Mouse (Mus musculus): Measurements from ENCODE around the gene Myh3. TPM values are rescaled to one million over a fixed set of nuclear protein-coding genes. Genes with fewer than 3 reads are reported as not detected.

The Myh3 gene
- polyA plus RNA-seq, 1 experiment from 2014 or later: 0.12 TPM

- Histone ChIP-seq H3K9me3 (ENCODE audit: control insufficient read depth, low read length) (no peaks in the 10 kb centered on the region), H3K27ac (replicated peaks; ENCODE audit: low read depth, low read length) (no peak overlapping the region), H3K4me2 (ENCODE audit: low read length) (no peak overlapping the region), H3K9ac (replicated peaks; ENCODE audit: low read length) (no peak overlapping the region), H3K36me3 (ENCODE audit: control insufficient read depth, insufficient read depth, low read length) (no peaks in the 10 kb centered on the region), H3K4me1 (ENCODE audit: control insufficient read depth, insufficient read depth, low read length) (no peaks in the 10 kb centered on the region), H3K27me3 (ENCODE audit: control insufficient read depth, insufficient read depth, low read length) (no peaks in the 10 kb centered on the region), H3K4me3 (replicated peaks; ENCODE audit: low read depth, low read length) (no peak overlapping the region)
- ATAC-seq (ENCODE audit: low FRiP score, low TSS enrichment) (no peak), DNase-seq (no peak)
- WGBS: 85% methylated on average over 5 of the region's 5 CpGs
Observed at GRCm38 (mm10) chr11:67145482-67146408, 67.6 kb downstream of the Myh3 start.

- Histone ChIP-seq H3K36me3 (ENCODE audit: control insufficient read depth, insufficient read depth, low read length) (no peaks in the 10 kb centered on the region), H3K4me3 (replicated peaks; ENCODE audit: low read depth, low read length) (no peak overlapping the region), H3K4me1 (ENCODE audit: control insufficient read depth, insufficient read depth, low read length) (no peaks in the 10 kb centered on the region), H3K27me3 (ENCODE audit: control insufficient read depth, insufficient read depth, low read length) (no peaks in the 10 kb centered on the region), H3K27ac (replicated peaks; ENCODE audit: low read depth, low read length) (no peak overlapping the region), H3K4me2 (ENCODE audit: low read length) (no peak overlapping the region), H3K9me3 (ENCODE audit: control insufficient read depth, low read length) (no peaks in the 10 kb centered on the region), H3K9ac (replicated peaks; ENCODE audit: low read length) (no peak overlapping the region)
- DNase-seq (no peak), ATAC-seq (ENCODE audit: low FRiP score, low TSS enrichment) (no peak)
- 95% methylated on average over 4 of the region's 4 CpGs for WGBS
Observed at GRCm38 (mm10) chr11:67146409-67147282, 68.5 kb downstream of the Myh3 start.

GRCm38 (mm10) chr11:67147283-67147921 lies 69.3 kb downstream of the Myh3 start:
- Histone ChIP-seq H3K9me3 (ENCODE audit: control insufficient read depth, low read length) (no peaks in the 10 kb centered on the region), H3K4me3 (replicated peaks; ENCODE audit: low read depth, low read length) (no peak overlapping the region), H3K4me1 (ENCODE audit: control insufficient read depth, insufficient read depth, low read length) (no peaks in the 10 kb centered on the region), H3K36me3 (ENCODE audit: control insufficient read depth, insufficient read depth, low read length) (no peaks in the 10 kb centered on the region), H3K27ac (replicated peaks; ENCODE audit: low read depth, low read length) (no peak overlapping the region), H3K9ac (replicated peaks; ENCODE audit: low read length) (no peak overlapping the region), H3K4me2 (ENCODE audit: low read length) (no peak overlapping the region), H3K27me3 (ENCODE audit: control insufficient read depth, insufficient read depth, low read length) (no peaks in the 10 kb centered on the region)
- no peak for ATAC-seq (ENCODE audit: low FRiP score, low TSS enrichment)
- WGBS: 93% methylated on average over 12 of the region's 12 CpGs
- DNase-seq: no peak

- Histone ChIP-seq H3K9ac (replicated peaks; ENCODE audit: low read length) (no peak overlapping the region), H3K9me3 (ENCODE audit: control insufficient read depth, low read length) (no peaks in the 10 kb centered on the region), H3K4me2 (ENCODE audit: low read length) (no peak overlapping the region), H3K36me3 (ENCODE audit: control insufficient read depth, insufficient read depth, low read length) (no peaks in the 10 kb centered on the region), H3K4me3 (replicated peaks; ENCODE audit: low read depth, low read length) (no peak overlapping the region), H3K27me3 (ENCODE audit: control insufficient read depth, insufficient read depth, low read length) (no peaks in the 10 kb centered on the region), H3K27ac (replicated peaks; ENCODE audit: low read depth, low read length) (no peak overlapping the region), H3K4me1 (ENCODE audit: control insufficient read depth, insufficient read depth, low read length) (no peaks in the 10 kb centered on the region)
- 85% methylated on average over 4 of the region's 4 CpGs for WGBS
- DNase-seq (no peak), ATAC-seq (ENCODE audit: low FRiP score, low TSS enrichment) (no peak)
Observed at GRCm38 (mm10) chr11:67148286-67149012, 70.3 kb downstream of the Myh3 start.

- no peak overlapping the region for H3K9ac ChIP-seq (replicated peaks; ENCODE audit: low read length)
- H3K9me3 ChIP-seq (ENCODE audit: control insufficient read depth, low read length): no peaks in the 10 kb centered on the region
- H3K36me3 ChIP-seq (ENCODE audit: control insufficient read depth, insufficient read depth, low read length): no peaks in the 10 kb centered on the region
- DNase-seq: no peak
- H3K4me1 ChIP-seq (ENCODE audit: control insufficient read depth, insufficient read depth, low read length): no peaks in the 10 kb centered on the region
- ATAC-seq (ENCODE audit: low FRiP score, low TSS enrichment): no peak
- H3K4me3 ChIP-seq (replicated peaks; ENCODE audit: low read depth, low read length): no peak overlapping the region
- H3K27ac ChIP-seq (replicated peaks; ENCODE audit: low read depth, low read length): no peak overlapping the region
- no peak overlapping the region for H3K4me2 ChIP-seq (ENCODE audit: low read length)
- H3K27me3 ChIP-seq (ENCODE audit: control insufficient read depth, insufficient read depth, low read length): no peaks in the 10 kb centered on the region
- 97% methylated on average over 2 of the region's 2 CpGs for WGBS
Observed at GRCm38 (mm10) chr11:67150237-67150636, 72.1 kb downstream of the Myh3 start.

GRCm38 (mm10) chr11:67151159-67151558 lies 73.1 kb downstream of the Myh3 start:
- ATAC-seq (ENCODE audit: low FRiP score, low TSS enrichment): no peak
- H3K36me3 ChIP-seq (ENCODE audit: control insufficient read depth, insufficient read depth, low read length): no peaks in the 10 kb centered on the region
- H3K27me3 ChIP-seq (ENCODE audit: control insufficient read depth, insufficient read depth, low read length): no peaks in the 10 kb centered on the region
- no peak overlapping the region for H3K4me2 ChIP-seq (ENCODE audit: low read length)
- no peaks in the 10 kb centered on the region for H3K9me3 ChIP-seq (ENCODE audit: control insufficient read depth, low read length)
- no peak for DNase-seq
- WGBS: 68% methylated on average over 3 of the region's 3 CpGs
- no peak overlapping the region for H3K9ac ChIP-seq (replicated peaks; ENCODE audit: low read length)
- no peak overlapping the region for H3K27ac ChIP-seq (replicated peaks; ENCODE audit: low read depth, low read length)
- no peaks in the 10 kb centered on the region for H3K4me1 ChIP-seq (ENCODE audit: control insufficient read depth, insufficient read depth, low read length)
- no peak overlapping the region for H3K4me3 ChIP-seq (replicated peaks; ENCODE audit: low read depth, low read length)

Measured in midbrain, embryonic 14.5 days (tissue).